Mouse (Mus musculus) testis, adult 2 months (tissue): ENCODE data around the gene 1700015G11Rik.

Experiments used
- CTCF ChIP-seq: fragments of 200-500 bp; IDR thresholded peaks from 2 replicates; pipeline ENCODE4 v1.5.1; 2012; ENCODE audit warnings: low read depth, mild to moderate bottlenecking, inconsistent platforms, low read length, moderate library complexity; ENCODE audit not compliant: control insufficient read depth, insufficient read depth, insufficient replicate concordance
- POLR2A ChIP-seq: fragments of 200-500 bp; IDR thresholded peaks from 2 replicates; pipeline ENCODE4 v1.6.1; 2012; ENCODE audit warnings: low read depth, mild to moderate bottlenecking, inconsistent platforms, low read length, moderate library complexity; ENCODE audit not compliant: control insufficient read depth

DNA sequence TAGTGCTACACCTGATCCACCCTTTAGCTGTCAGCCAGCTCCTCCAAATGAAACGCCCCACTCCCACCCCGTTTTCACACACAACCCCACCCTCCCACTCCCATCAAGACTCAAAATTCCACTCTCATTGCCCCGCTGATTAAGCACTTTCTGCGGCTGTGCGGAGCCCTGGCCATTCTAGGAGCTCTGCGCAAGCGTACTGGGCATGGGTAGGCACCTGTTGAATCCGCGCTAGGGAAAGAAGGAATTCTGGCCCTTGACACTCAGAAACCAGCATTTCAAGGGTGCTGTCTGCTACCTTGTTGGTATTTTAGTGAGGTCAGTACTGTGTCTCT is 9.3 kb downstream of the 1700015G11Rik start:
- TF ChIP-seq POLR2A (peak; percentile 37; the same call in 1 of the 2 replicates), CTCF (no peak)
